Mouse (Mus musculus) embryonic facial prominence, embryonic 15.5 days (tissue): ENCODE data around the gene Gpr65. TPM values are rescaled to one million over a fixed set of nuclear protein-coding genes. Genes with fewer than 3 reads are reported as not detected.

Source experiments
- ATAC-seq: fragments of 200-750 bp; cut with Nextera tagmentation; 2 replicates; pipeline ENCODE4 v1.8.0; 2017; ENCODE audit warnings: low read depth, moderate TSS enrichment; ENCODE audit not compliant: insufficient number of reproducible peaks, low FRiP score, low TSS enrichment
- H3K27ac ChIP-seq: fragments of 300-500 bp; sonication (generic); replicated peaks from 2 replicates; pipeline ENCODE4 v1.5.1; 2015; ENCODE audit warnings: mild to moderate bottlenecking, inconsistent platforms
- H3K27me3 ChIP-seq: fragments of 300-500 bp; sonication (generic); 2 replicates; pipeline ENCODE4 v1.6.1; 2015; ENCODE audit warnings: inconsistent platforms
- H3K36me3 ChIP-seq: fragments of 300-500 bp; sonication (generic); 2 replicates; pipeline ENCODE4 v1.6.1; 2015; ENCODE audit warnings: mild to moderate bottlenecking, inconsistent platforms
- H3K4me1 ChIP-seq: fragments of 300-500 bp; sonication (generic); 2 replicates; pipeline ENCODE4 v1.6.1; 2015; ENCODE audit warnings: inconsistent platforms
- H3K4me2 ChIP-seq: fragments of 300-500 bp; sonication (generic); replicated peaks from 2 replicates; pipeline ENCODE4 v1.6.1; 2015; ENCODE audit warnings: mild to moderate bottlenecking, inconsistent platforms
- H3K4me3 ChIP-seq: fragments of 300-500 bp; sonication (generic); replicated peaks from 2 replicates; pipeline ENCODE4 v1.5.1; 2015; ENCODE audit warnings: mild to moderate bottlenecking, inconsistent platforms
- H3K9ac ChIP-seq: fragments of 300-500 bp; sonication (generic); 2 replicates; pipeline ENCODE4 v1.6.1; 2015; ENCODE audit warnings: inconsistent platforms
- H3K9me3 ChIP-seq: fragments of 300-500 bp; sonication (generic); replicated peaks from 2 replicates; pipeline ENCODE4 v1.6.1; 2016; ENCODE audit warnings: inconsistent platforms
- WGBS: fragments of 180-500 bp; shearing (Covaris S2); methylation state at CpG from one replicate; pipeline ENCODE4 v1.1.7; 2015; 5-methylcytosine and 5-hydroxymethylcytosine counted together
- polyA plus RNA-seq: library from polyadenylated mRNA; unstranded; fragments of >200 nt; fragmentation: Nextera tagmentation; extraction: Ambion mirVana; gene quantifications from 2 replicates; pipeline ENCODE4 v1.2.1, GENCODE M21; 2015

Gpr65 gene
- polyA plus RNA-seq, 1 experiment from 2014 or later = 4.5 TPM

GRCm38 (mm10) chr12:98283487-98283860, 15.0 kb downstream of the Gpr65 start:
- Histone ChIP-seq H3K4me1 (peaks cover 6% of the 10 kb centered on the region; the same call in 1 of the 2 replicates), H3K27ac (no peak overlapping the region), H3K9me3 (no peaks in the 10 kb centered on the region), H3K4me3 (no peak overlapping the region), H3K36me3 (no peaks in the 10 kb centered on the region), H3K27me3 (no peaks in the 10 kb centered on the region), H3K4me2 (no peak overlapping the region), H3K9ac (no peak overlapping the region)
- no peak for ATAC-seq
- WGBS = 38% methylated on average over 3 of the region's 3 CpGs

GRCm38 (mm10) chr12:98284477-98284876, 16.0 kb downstream of the Gpr65 start:
- H3K9me3 ChIP-seq = no peaks in the 10 kb centered on the region
- peaks cover 6% of the 10 kb centered on the region; the same call in 1 of the 2 replicates for H3K4me1 ChIP-seq
- no peak overlapping the region for H3K4me3 ChIP-seq
- H3K36me3 ChIP-seq = no peaks in the 10 kb centered on the region
- no peak for ATAC-seq
- H3K27me3 ChIP-seq = no peaks in the 10 kb centered on the region
- no peak overlapping the region for H3K27ac ChIP-seq
- no peak overlapping the region for H3K9ac ChIP-seq
- no peak overlapping the region for H3K4me2 ChIP-seq
- 69% methylated on average over 3 of the region's 3 CpGs for WGBS

DNA sequence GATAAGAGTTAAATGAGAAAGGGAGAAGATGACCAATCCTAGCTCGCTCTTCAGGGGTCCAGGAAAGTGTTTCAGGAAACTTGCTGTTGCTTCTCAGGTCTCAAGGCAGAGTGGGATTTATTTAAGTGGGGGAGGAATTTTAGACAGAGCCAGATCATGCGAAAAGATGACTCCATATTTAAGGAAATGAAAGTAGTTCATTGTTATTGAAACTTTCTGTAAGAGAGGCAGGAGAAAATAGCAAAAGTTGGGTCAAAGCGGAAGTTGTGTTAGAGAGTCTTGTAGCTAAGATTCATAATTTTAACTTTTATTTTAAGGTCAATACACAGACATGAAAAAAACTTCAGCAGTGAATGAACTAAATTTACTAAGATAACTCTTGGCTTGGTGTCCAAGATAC, 22.0 kb downstream of the Gpr65 start:
- WGBS = 75% methylated on average over 3 of the region's 3 CpGs
- no peak for ATAC-seq

DNA sequence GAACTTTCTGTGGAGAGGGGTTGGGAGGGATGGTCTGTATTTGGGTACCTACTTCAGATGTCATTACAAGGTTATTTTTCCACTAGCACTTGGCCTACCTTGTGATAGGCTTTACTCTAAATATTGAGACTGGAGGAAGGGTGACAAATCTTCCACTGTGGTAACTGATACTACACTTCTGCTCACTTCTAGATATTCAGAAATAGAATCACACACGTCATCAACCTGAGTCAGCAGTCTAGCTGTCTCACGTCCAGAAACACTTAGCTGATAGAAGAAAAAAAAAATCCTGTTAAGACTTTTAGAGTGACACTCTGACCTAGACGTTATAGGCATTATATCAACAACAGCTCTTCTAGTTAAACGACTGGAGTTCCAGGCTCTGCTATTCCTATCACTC, 23.8 kb downstream of the Gpr65 start:
- H3K4me3 ChIP-seq = no peak overlapping the region
- no peak overlapping the region for H3K9ac ChIP-seq
- no peaks in the 10 kb centered on the region for H3K36me3 ChIP-seq
- no peaks in the 10 kb centered on the region for H3K27me3 ChIP-seq
- no peak overlapping the region for H3K27ac ChIP-seq
- H3K4me2 ChIP-seq = no peak overlapping the region
- 66% methylated on average over 4 of the region's 4 CpGs for WGBS
- no peaks in the 10 kb centered on the region for H3K4me1 ChIP-seq
- no peaks in the 10 kb centered on the region for H3K9me3 ChIP-seq
- no peak for ATAC-seq

More for the DNA sequence above, 22.0 kb downstream of the Gpr65 start:
- H3K36me3 ChIP-seq = no peaks in the 10 kb centered on the region
- H3K27ac ChIP-seq = no peak overlapping the region
- no peaks in the 10 kb centered on the region for H3K9me3 ChIP-seq
- H3K4me1 ChIP-seq = no peaks in the 10 kb centered on the region
- H3K9ac ChIP-seq = no peak overlapping the region
- H3K4me2 ChIP-seq = no peak overlapping the region
- H3K27me3 ChIP-seq = no peaks in the 10 kb centered on the region
- no peak overlapping the region for H3K4me3 ChIP-seq

DNA sequence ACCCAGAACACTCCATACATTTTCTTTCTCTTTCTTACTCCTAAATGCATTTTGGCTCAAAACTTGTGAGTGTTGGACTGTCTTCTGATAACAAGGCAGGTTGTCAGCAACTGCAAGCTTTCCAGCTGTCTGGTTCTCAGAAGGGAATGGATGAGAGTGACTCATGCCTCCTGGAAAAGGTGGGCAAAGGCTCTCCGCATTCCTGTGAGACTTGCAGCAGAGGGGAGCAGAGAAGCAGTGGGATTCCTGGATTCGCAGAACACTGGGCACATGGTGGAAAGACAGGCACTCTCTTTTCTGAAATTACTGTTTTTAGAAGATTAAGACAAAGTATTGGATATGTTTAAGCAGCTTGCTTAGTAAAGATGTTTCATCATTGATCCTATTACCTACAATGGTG, 25.8 kb downstream of the Gpr65 start:
- H3K4me3 ChIP-seq = no peak overlapping the region
- WGBS = 90% methylated on average over 2 of the region's 2 CpGs

DNA sequence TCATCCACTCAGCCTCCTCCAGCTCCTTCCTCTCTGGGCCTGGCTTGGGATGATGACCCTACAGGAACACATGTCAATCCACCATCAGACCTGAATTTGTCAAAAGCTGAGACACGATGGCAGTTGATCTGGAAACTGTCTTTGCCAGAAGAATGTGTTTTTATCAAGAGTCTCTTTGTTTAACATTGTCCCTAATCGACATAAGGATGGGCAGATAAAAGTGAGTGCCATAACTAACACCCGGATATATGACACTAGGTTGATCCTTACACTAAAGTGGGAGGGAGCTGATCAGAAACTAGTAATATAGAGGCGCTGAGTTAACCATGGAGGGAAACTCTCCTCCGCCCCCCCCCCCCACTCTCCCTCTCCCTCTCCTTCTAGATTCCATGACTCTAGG, 33.5 kb downstream of the Gpr65 start:
- WGBS = 83% methylated on average over 5 of the region's 5 CpGs
- H3K4me1 ChIP-seq = no peaks in the 10 kb centered on the region
- H3K4me2 ChIP-seq = no peak overlapping the region
- no peak for ATAC-seq
- no peaks in the 10 kb centered on the region for H3K27me3 ChIP-seq
- no peak overlapping the region for H3K27ac ChIP-seq
- H3K9me3 ChIP-seq = no peaks in the 10 kb centered on the region
- no peaks in the 10 kb centered on the region for H3K36me3 ChIP-seq
- H3K4me3 ChIP-seq = no peak overlapping the region
- H3K9ac ChIP-seq = no peak overlapping the region

More for the DNA sequence above, 25.8 kb downstream of the Gpr65 start:
- Histone ChIP-seq H3K9ac (no peak overlapping the region), H3K4me1 (no peaks in the 10 kb centered on the region), H3K4me2 (no peak overlapping the region), H3K36me3 (no peaks in the 10 kb centered on the region), H3K9me3 (no peaks in the 10 kb centered on the region), H3K27me3 (no peaks in the 10 kb centered on the region), H3K27ac (no peak overlapping the region)
- no peak for ATAC-seq

DNA sequence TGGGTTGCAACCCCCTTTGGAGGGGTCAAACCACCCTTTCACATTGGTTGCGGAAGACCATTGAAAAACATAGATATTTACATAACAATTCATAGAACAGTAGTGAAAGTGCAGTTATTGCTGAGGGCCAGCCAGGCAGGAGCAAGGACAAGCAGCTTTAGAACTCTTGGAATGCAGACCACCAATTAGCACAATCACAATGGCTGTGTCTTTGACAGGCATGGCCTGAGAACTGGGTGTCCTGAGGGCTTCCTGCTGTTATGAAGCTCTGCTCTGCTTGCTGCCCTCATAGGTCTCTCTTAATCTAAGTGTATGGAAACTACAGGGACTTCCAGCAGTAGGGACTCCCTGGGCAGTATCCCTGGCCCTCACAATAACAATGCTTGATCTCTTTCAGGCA, 34.6 kb downstream of the Gpr65 start:
- ATAC-seq = no peak
- Histone ChIP-seq H3K4me3 (no peak overlapping the region), H3K9me3 (no peaks in the 10 kb centered on the region), H3K4me1 (no peaks in the 10 kb centered on the region), H3K27me3 (no peaks in the 10 kb centered on the region), H3K9ac (no peak overlapping the region), H3K4me2 (no peak overlapping the region), H3K36me3 (no peaks in the 10 kb centered on the region), H3K27ac (no peak overlapping the region)
- WGBS = 84% methylated on average over 1 of the region's 1 CpGs

- Histone ChIP-seq H3K27me3 (no peaks in the 10 kb centered on the region), H3K4me2 (no peak overlapping the region), H3K27ac (no peak overlapping the region), H3K4me3 (no peak overlapping the region), H3K4me1 (no peaks in the 10 kb centered on the region), H3K9me3 (no peaks in the 10 kb centered on the region), H3K9ac (no peak overlapping the region), H3K36me3 (no peaks in the 10 kb centered on the region)
- WGBS = 90% methylated on average over 7 of the region's 7 CpGs
- ATAC-seq = no peak
Measured at GRCm38 (mm10) chr12:98307179-98307915, 38.9 kb downstream of the Gpr65 start.

GRCm38 (mm10) chr12:98311376-98312083, 43.1 kb downstream of the Gpr65 start:
- no peak for ATAC-seq
- no peak overlapping the region for H3K4me3 ChIP-seq
- H3K27me3 ChIP-seq = no peaks in the 10 kb centered on the region
- no peak overlapping the region for H3K9ac ChIP-seq
- 74% methylated on average over 7 of the region's 7 CpGs for WGBS
- H3K4me1 ChIP-seq = no peaks in the 10 kb centered on the region
- no peak overlapping the region for H3K27ac ChIP-seq
- H3K36me3 ChIP-seq = no peaks in the 10 kb centered on the region
- H3K9me3 ChIP-seq = no peaks in the 10 kb centered on the region
- no peak overlapping the region for H3K4me2 ChIP-seq

GRCm38 (mm10) chr12:98315924-98316323, 47.5 kb downstream of the Gpr65 start:
- 66% methylated on average over 5 of the region's 5 CpGs for WGBS
- Histone ChIP-seq H3K4me2 (no peak overlapping the region), H3K27ac (no peak overlapping the region), H3K27me3 (no peaks in the 10 kb centered on the region), H3K9me3 (no peaks in the 10 kb centered on the region), H3K9ac (no peak overlapping the region), H3K36me3 (no peaks in the 10 kb centered on the region), H3K4me1 (no peaks in the 10 kb centered on the region), H3K4me3 (no peak overlapping the region)
- ATAC-seq = no peak

DNA sequence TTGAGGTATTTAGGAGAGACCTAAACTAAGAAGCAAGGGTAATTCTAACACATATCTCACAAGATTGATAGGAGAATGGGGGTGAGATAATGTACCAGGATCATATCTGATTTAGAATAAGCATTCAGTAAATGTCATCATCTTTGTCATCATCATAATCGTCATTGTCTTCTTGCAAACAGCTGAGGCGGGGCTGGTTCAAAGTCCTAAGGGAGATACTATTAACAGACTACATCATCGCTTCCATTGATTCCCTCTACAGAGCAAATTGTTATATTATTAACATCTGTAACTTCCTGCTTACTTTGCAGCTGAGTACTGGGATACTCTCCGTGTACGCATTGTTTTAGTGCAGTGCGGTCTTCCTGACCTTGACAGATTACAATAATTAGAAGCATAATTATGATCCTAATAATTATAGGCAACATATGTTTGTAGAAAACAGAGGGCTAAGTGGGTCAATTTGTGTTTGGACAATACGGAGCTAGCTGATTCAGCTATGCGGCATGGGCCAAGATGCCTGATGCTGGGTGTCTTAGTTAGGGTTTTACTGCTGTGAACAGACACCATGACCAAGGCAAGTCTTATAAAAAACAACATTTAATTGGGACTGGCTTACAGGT, 49.4 kb downstream of the Gpr65 start:
- Histone ChIP-seq H3K27me3 (no peaks in the 10 kb centered on the region), H3K4me1 (no peaks in the 10 kb centered on the region), H3K9me3 (no peaks in the 10 kb centered on the region), H3K36me3 (no peaks in the 10 kb centered on the region), H3K9ac (no peak overlapping the region), H3K4me2 (no peak overlapping the region), H3K4me3 (no peak overlapping the region), H3K27ac (no peak overlapping the region)
- 73% methylated on average over 8 of the region's 8 CpGs for WGBS
- no peak for ATAC-seq
